Mouse (Mus musculus) embryonic facial prominence, embryonic 13.5 days (tissue): Measurements from ENCODE around the gene Rab2b. TPM values are rescaled to one million over a fixed set of nuclear protein-coding genes. Genes with fewer than 3 reads are reported as not detected.

Experiments used
- polyA plus RNA-seq: library from polyadenylated mRNA; unstranded; fragments of >200 nt; fragmentation: Nextera tagmentation; extraction: Ambion mirVana; gene quantifications from 2 replicates; pipeline ENCODE4 v1.2.1, GENCODE M21; 2015

Gene Rab2b
- polyA plus RNA-seq, 1 experiment from 2014 or later: 24.0 TPM

Other genes starting within 250 kb of the Rab2b start
- gene Olfr221, start 237.1 kb downstream of the Rab2b start, polyA plus RNA-seq: not detected in 2 replicates
- 755 and 841 TPM in 2 replicates for gene Hnrnpc, start 175.5 kb downstream of the Rab2b start, polyA plus RNA-seq
- 71.6 and 81.6 TPM in 2 replicates for gene Rpgrip1, start 168.8 kb downstream of the Rab2b start, polyA plus RNA-seq
- gene Supt16, start 82.1 kb downstream of the Rab2b start, polyA plus RNA-seq: 74.6 TPM in 2 replicates
- 47.4 and 49.9 TPM in 2 replicates for gene Chd8, start 21.8 kb downstream of the Rab2b start, polyA plus RNA-seq
- 41.9 TPM in 2 replicates for gene Tox4, start 399 bp downstream of the Rab2b start, polyA plus RNA-seq
- gene Mettl3, start 25.6 kb upstream of the Rab2b start, polyA plus RNA-seq: 51.4 and 52.9 TPM in 2 replicates
- gene Sall2, start 49.2 kb upstream of the Rab2b start, polyA plus RNA-seq: 26.2 and 27.7 TPM in 2 replicates
- 0.19 TPM in 1 of 2 replicates, not detected in the other for gene Olfr1513, start 76.9 kb upstream of the Rab2b start, polyA plus RNA-seq
- 0.14 TPM in 1 of 2 replicates, not detected in the other for gene Olfr1512, start 99.6 kb upstream of the Rab2b start, polyA plus RNA-seq
- gene Olfr1511, start 117.8 kb upstream of the Rab2b start, polyA plus RNA-seq: not detected in 2 replicates
- gene Olfr1510, start 134.8 kb upstream of the Rab2b start, polyA plus RNA-seq: not detected in 2 replicates
- gene Olfr1509, start 163.4 kb upstream of the Rab2b start, polyA plus RNA-seq: not detected in 2 replicates
- 0.10 TPM in 1 of 2 replicates, not detected in the other for gene Olfr1508, start 187.9 kb upstream of the Rab2b start, polyA plus RNA-seq
- not detected in 2 replicates for gene Olfr1507, start 216.2 kb upstream of the Rab2b start, polyA plus RNA-seq